Mouse (Mus musculus): ENCODE measurements around the gene Syndig1. TPM values are rescaled to one million over a fixed set of nuclear protein-coding genes. Genes with fewer than 3 reads are reported as not detected.

Syndig1 gene
- total RNA-seq (2023) = not detected

GRCm38 (mm10) chr2:149828911-149829310 lies at the start of gene Syndig1:
TSS of gene Syndig1 (plus strand) at chr2:149829211.

GRCm38 (mm10) chr2:149830536-149831458 lies 1.8 kb downstream of the Syndig1 start, which contains the start of gene C530025M09Rik:
TSS of gene C530025M09Rik (minus strand) at chr2:149831213.

Other genes starting within 250 kb of the Syndig1 start
- gene C530025M09Rik, start 2.0 kb downstream of the Syndig1 start, total RNA-seq (2023) = not detected

All from neutrophil, adult 83 days (primary cell).